Mouse (Mus musculus): Measurements from ENCODE around the gene Tnip2. TPM values are rescaled to one million over a fixed set of nuclear protein-coding genes. Genes with fewer than 3 reads are reported as not detected.

Tnip2 gene
- 16.2 and 16.5 TPM in 2 replicates for polyA plus RNA-seq (2014; fragmentation: Nextera tagmentation; extraction: Ambion mirVana)

DNA sequence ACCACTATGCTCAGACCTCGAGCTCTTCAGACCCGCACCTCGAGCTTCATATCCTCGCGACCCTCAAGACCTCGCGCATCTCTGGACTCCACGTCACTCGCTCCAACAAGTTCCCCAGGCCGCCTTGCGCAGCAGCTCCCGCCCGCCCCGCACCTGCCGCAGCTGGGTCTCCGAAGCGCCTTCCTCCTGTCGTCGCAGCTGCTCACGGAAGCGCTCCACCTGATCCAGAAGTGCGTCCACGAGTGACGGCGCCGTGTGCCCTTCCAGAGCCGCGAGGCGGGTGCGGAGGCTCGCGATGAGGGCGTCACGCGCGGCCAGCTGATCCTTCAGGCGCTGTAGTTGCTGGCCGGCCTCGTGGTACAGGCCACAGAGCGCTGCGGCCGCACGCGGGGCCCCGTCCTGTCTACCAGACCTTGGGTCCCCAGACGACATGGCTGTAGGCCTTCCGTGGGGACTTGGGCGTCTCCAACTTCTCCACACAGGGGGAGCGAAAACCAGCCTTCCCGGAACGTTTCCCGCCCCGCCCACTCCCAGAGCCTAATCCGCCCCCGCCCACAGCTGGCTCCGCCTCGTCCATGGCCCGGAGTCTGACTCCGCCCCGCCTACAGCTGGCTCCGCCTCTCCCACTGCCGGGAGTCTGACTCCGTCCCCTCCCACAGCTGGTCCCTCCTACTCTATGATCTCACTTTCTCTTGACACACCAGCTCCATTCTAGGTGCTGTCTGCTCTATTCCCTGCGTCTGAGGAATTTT lies at the start of gene Tnip2:
Tnip2 (minus strand) TSS at position 526 of the 752 bp plus-strand sequence.
- under 1% methylated on average over 64 of the region's 64 CpGs for WGBS

GRCm38 (mm10) chr5:34551821-34552220 lies 38.0 kb upstream of the Tnip2 start:
- WGBS: 91% methylated on average over 4 of the region's 4 CpGs
- Histone ChIP-seq H3K27ac (ENCODE audit: low read depth) (no peak overlapping the region), H3K9me3 (ENCODE audit: low read depth, low read length) (no peaks in the 10 kb centered on the region), H3K9ac (no peak overlapping the region), H3K4me2 (no peak overlapping the region), H3K27me3 (ENCODE audit: insufficient read depth, low read length) (no peaks in the 10 kb centered on the region), H3K36me3 (ENCODE audit: insufficient read depth) (peaks cover 54% of the 10 kb centered on the region), H3K4me3 (ENCODE audit: low read depth, low read length) (no peak overlapping the region), H3K4me1 (ENCODE audit: insufficient read depth) (no peaks in the 10 kb centered on the region)
- ATAC-seq (ENCODE audit: insufficient read depth) (no peak), DNase-seq (no peak)
- TF ChIP-seq CTCF (IDR thresholded peaks at IDR 0.05; ENCODE audit: low read depth): no peak

More for the DNA sequence above, at the start of gene Tnip2:
- TF ChIP-seq CTCF (IDR thresholded peaks at IDR 0.05; ENCODE audit: low read depth): no peak
- DNase-seq (peak; percentile 98), ATAC-seq (ENCODE audit: insufficient read depth) (peak; percentile 94)
- Histone ChIP-seq H3K27ac (ENCODE audit: low read depth) (no peak within 1 kb of the TSS), H3K4me1 (ENCODE audit: insufficient read depth) (no peaks in the 10 kb centered on the region), H3K36me3 (ENCODE audit: insufficient read depth) (no peaks in the 10 kb centered on the region), H3K27me3 (ENCODE audit: insufficient read depth, low read length) (no peaks in the 10 kb centered on the region), H3K9ac (peak within 1 kb of the TSS; percentile 74), H3K9me3 (ENCODE audit: low read depth, low read length) (no peaks in the 10 kb centered on the region), H3K4me2 (peak within 1 kb of the TSS; percentile 97), H3K4me3 (ENCODE audit: low read depth, low read length) (peak within 1 kb of the TSS; percentile 74)

DNA sequence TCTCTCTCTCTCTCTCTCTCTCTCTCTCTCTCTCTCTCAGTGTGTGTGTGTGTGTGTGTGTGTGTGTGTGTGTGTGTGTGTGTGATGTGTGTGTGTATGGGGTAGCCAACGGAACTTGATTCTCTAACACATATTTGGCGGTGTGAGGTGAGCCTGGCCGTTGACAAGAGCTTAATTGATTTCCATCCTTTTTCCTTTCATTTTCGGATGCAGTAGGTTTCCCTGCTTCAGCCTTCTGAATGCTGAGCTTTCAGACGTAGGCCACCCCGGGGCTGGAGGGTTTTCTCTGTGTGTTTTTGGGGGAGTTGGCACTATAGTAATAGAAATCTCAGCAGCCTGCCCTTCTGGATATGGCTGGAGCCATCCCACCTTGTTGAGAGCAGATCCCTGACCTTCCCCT lies 36.5 kb upstream of the Tnip2 start:
- no peak overlapping the region for H3K27ac ChIP-seq (ENCODE audit: low read depth)
- no peaks in the 10 kb centered on the region for H3K9me3 ChIP-seq (ENCODE audit: low read depth, low read length)
- TF ChIP-seq CTCF (IDR thresholded peaks at IDR 0.05; ENCODE audit: low read depth): no peak
- H3K4me3 ChIP-seq (ENCODE audit: low read depth, low read length): peak overlapping the region; percentile 90
- H3K36me3 ChIP-seq (ENCODE audit: insufficient read depth): peaks cover 38% of the 10 kb centered on the region
- WGBS: 8% methylated on average over 6 of the region's 6 CpGs
- no peaks in the 10 kb centered on the region for H3K4me1 ChIP-seq (ENCODE audit: insufficient read depth)
- peak; percentile 37 for DNase-seq
- peak overlapping the region; percentile 97 for H3K9ac ChIP-seq
- H3K4me2 ChIP-seq: peak overlapping the region; percentile 81
- ATAC-seq (ENCODE audit: insufficient read depth): no peak
- H3K27me3 ChIP-seq (ENCODE audit: insufficient read depth, low read length): no peaks in the 10 kb centered on the region

DNA sequence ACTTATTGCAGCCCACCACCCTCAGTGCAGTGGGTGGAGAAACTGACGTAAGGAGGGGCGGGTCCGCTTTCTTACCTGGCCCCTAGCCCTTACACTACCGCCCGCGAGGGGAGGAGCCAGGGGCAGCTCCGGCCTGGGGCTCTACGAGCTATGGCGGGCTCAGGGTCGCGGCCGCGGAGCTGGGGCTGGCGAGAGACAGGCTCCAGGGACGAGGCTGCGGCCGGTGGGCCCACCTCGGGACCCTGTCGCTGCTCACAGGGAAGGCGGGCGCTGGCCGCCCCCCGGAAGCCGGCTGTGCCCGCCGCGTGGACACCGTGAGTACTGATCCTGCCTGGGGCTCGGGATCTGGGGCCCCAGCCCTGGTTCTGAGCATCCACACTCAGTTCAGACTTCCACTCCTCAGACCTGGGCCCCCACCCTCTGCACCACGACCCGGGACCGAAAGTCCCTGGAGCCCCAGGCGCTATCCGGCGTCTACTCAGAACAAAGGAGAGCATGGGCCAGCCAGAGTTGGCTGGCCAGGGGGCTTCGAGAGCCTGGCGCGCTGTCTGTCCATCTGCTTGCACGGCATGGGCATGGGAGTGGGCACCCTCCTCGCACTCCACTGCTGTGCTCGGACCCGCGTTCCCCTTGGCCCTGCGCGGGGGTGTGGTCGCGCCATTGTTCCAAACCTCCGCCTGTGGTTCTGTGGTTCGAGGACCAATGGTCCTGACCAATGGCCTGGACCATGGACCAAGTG lies 35.9 kb upstream of the Tnip2 start:
- Histone ChIP-seq H3K27ac (ENCODE audit: low read depth) (peak overlapping the region; percentile 58; the same call in 1 of the 2 replicates), H3K4me3 (ENCODE audit: low read depth, low read length) (peak overlapping the region; percentile 90), H3K9ac (peak overlapping the region; percentile 97), H3K9me3 (ENCODE audit: low read depth, low read length) (no peaks in the 10 kb centered on the region), H3K4me1 (ENCODE audit: insufficient read depth) (no peaks in the 10 kb centered on the region), H3K4me2 (peak overlapping the region; percentile 81), H3K27me3 (ENCODE audit: insufficient read depth, low read length) (no peaks in the 10 kb centered on the region), H3K36me3 (ENCODE audit: insufficient read depth) (peaks cover 32% of the 10 kb centered on the region)
- no peak for TF ChIP-seq CTCF (IDR thresholded peaks at IDR 0.05; ENCODE audit: low read depth)
- DNase-seq (peak; percentile 82), ATAC-seq (ENCODE audit: insufficient read depth) (peak; percentile 91)
- under 1% methylated on average over 49 of the region's 49 CpGs for WGBS

DNA sequence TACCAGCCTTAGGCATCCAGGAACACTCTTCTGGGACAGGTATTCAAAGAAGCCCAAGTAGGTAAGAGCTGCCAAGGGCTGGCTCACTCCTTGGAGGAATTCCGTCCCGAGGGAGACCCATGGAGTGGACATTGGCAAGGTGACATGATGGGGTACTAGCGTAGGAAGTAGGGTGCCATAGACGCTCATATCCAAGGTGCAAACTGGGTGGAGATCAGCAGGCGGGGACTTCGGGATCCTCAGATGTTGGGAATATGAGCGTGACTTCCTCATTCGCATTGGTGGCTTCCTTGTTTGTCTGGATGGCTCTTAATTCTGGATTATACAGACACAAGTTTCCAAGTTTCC lies 35.3 kb upstream of the Tnip2 start:
- WGBS: 23% methylated on average over 8 of the region's 8 CpGs
- Histone ChIP-seq H3K4me3 (ENCODE audit: low read depth, low read length) (peak overlapping the region; percentile 90), H3K36me3 (ENCODE audit: insufficient read depth) (peaks cover 28% of the 10 kb centered on the region), H3K4me2 (peak overlapping the region; percentile 81), H3K4me1 (ENCODE audit: insufficient read depth) (no peaks in the 10 kb centered on the region), H3K27ac (ENCODE audit: low read depth) (no peak overlapping the region), H3K27me3 (ENCODE audit: insufficient read depth, low read length) (no peaks in the 10 kb centered on the region), H3K9me3 (ENCODE audit: low read depth, low read length) (no peaks in the 10 kb centered on the region), H3K9ac (peak overlapping the region; percentile 97)
- no peak for TF ChIP-seq CTCF (IDR thresholded peaks at IDR 0.05; ENCODE audit: low read depth)
- DNase-seq (no peak), ATAC-seq (ENCODE audit: insufficient read depth) (peak; percentile 19; the same call in 1 of the 2 replicates)

DNA sequence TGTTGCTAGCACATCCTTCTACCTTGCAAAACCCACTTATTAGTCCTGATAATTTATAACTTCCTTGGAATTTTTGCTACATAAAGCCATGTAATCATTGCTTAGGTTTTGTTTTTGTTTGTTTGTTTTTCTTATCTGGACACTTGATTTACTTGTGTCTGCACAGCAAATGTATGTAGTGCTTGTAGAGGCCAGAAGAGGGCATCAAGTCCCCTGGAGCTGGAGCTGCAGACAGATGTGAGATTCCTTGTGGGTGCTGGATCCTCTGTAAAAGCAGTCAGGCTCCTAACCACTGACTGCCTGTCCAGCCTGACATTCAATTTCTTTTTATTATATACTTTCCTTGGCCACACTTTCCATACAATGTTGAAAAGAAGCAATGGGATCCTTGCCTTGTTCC lies 33.6 kb upstream of the Tnip2 start:
- Histone ChIP-seq H3K4me3 (ENCODE audit: low read depth, low read length) (no peak overlapping the region), H3K9me3 (ENCODE audit: low read depth, low read length) (no peaks in the 10 kb centered on the region), H3K36me3 (ENCODE audit: insufficient read depth) (peaks cover 12% of the 10 kb centered on the region), H3K27me3 (ENCODE audit: insufficient read depth, low read length) (no peaks in the 10 kb centered on the region), H3K27ac (ENCODE audit: low read depth) (no peak overlapping the region), H3K4me1 (ENCODE audit: insufficient read depth) (no peaks in the 10 kb centered on the region), H3K9ac (no peak overlapping the region), H3K4me2 (no peak overlapping the region)
- peak; percentile 67 for TF ChIP-seq CTCF (IDR thresholded peaks at IDR 0.05; ENCODE audit: low read depth)
- DNase-seq: peak; percentile 67
- no peak for ATAC-seq (ENCODE audit: insufficient read depth)

DNA sequence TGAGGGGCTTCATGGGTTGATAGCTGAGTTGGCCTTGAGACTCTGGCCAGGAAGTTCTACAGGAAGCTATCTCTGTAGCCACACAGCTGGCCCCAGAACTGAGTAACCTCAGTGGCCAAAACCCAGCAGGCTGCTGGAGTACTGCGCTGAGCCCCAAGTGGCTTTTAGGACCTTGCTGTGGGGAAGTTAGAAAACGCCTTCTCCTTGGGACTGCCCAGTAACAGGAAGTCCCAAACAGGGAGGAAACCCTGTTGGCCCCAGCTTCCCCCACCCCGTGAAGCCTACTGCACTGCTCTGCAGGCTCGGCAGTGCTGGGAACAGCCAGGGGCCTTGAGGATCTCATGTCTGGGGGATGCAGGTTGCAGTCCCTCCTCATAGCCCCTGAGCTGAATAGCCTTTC lies 29.3 kb upstream of the Tnip2 start:
- ATAC-seq (ENCODE audit: insufficient read depth) (no peak), DNase-seq (peak; percentile 20)
- no peak overlapping the region for H3K4me2 ChIP-seq
- no peaks in the 10 kb centered on the region for H3K36me3 ChIP-seq (ENCODE audit: insufficient read depth)
- H3K4me3 ChIP-seq (ENCODE audit: low read depth, low read length): no peak overlapping the region
- no peak for TF ChIP-seq CTCF (IDR thresholded peaks at IDR 0.05; ENCODE audit: low read depth)
- 45% methylated on average over 4 of the region's 4 CpGs for WGBS
- H3K9me3 ChIP-seq (ENCODE audit: low read depth, low read length): no peaks in the 10 kb centered on the region
- no peaks in the 10 kb centered on the region for H3K4me1 ChIP-seq (ENCODE audit: insufficient read depth)
- no peak overlapping the region for H3K9ac ChIP-seq
- no peaks in the 10 kb centered on the region for H3K27me3 ChIP-seq (ENCODE audit: insufficient read depth, low read length)
- no peak overlapping the region for H3K27ac ChIP-seq (ENCODE audit: low read depth)
